Mouse (Mus musculus): ENCODE measurements at regions not wholly inside any gene's neighbourhood (a gene's known extent, or its start where the extent isn't known, plus 50 kb on each side); places are given as distances from the start of the nearest gene placed in this dataset.

- TF ChIP-seq CTCF (IDR thresholded peaks at IDR 0.05; ENCODE audit: borderline replicate concordance, insufficient read depth, low read length) = no peak
- no peak for TF ChIP-seq POLR2A (IDR thresholded peaks at IDR 0.05; ENCODE audit: low read depth, low read length)
These were observed 215.5 kb downstream of the Akain1 start for GRCm38 (mm10) chr17:69654586-69654985.

Measured in embryonic fibroblast, embryonic 13.5 days (primary cell).